Mouse (Mus musculus) cerebellum, adult 18-20 months (tissue): ENCODE data around the gene Ccdc191.
A peak's percentile ranks its signal among the peaks of the same experiment; 100 is the strongest.

Experiments used
- DNase-seq, 2 experiments: peaks; one replicate each; pipeline ENCODE4 v3.0.0; 2021

Ccdc191 gene

GRCm38 (mm10) chr16:43994623-43995022 is 105.0 kb downstream of the Ccdc191 start:
- DNase-seq: no peak

- no peak for DNase-seq
These were observed 109.5 kb downstream of the Ccdc191 start for GRCm38 (mm10) chr16:43999111-43999510.

- DNase-seq: peak; percentile 26 to 28
These were observed 109.9 kb downstream of the Ccdc191 start for GRCm38 (mm10) chr16:43999541-43999940.

GRCm38 (mm10) chr16:44002086-44002485 is 112.5 kb downstream of the Ccdc191 start:
- no peak for DNase-seq

GRCm38 (mm10) chr16:44011010-44011409 is 121.4 kb downstream of the Ccdc191 start:
- no peak for DNase-seq
